Mouse (Mus musculus) thymus, adult 2 months (tissue): ENCODE measurements around the gene Chd6.

ENCODE experiments used
- CTCF ChIP-seq: fragments of 200-500 bp; IDR thresholded peaks from 2 replicates; pipeline ENCODE4 v1.5.1; 2012; ENCODE audit warnings: mild to moderate bottlenecking, control low read depth, low read length, moderate library complexity, borderline replicate concordance; ENCODE audit not compliant: control insufficient read depth, poor library complexity, insufficient read depth; ENCODE audit errors: extremely low read depth
- POLR2A ChIP-seq: fragments of 200-500 bp; IDR thresholded peaks from 2 replicates; pipeline ENCODE4 v1.6.1; 2012; ENCODE audit warnings: mild to moderate bottlenecking, low read length, control low read depth, moderate library complexity; ENCODE audit not compliant: control insufficient read depth, poor library complexity, insufficient read depth; ENCODE audit errors: extremely low read depth

DNA sequence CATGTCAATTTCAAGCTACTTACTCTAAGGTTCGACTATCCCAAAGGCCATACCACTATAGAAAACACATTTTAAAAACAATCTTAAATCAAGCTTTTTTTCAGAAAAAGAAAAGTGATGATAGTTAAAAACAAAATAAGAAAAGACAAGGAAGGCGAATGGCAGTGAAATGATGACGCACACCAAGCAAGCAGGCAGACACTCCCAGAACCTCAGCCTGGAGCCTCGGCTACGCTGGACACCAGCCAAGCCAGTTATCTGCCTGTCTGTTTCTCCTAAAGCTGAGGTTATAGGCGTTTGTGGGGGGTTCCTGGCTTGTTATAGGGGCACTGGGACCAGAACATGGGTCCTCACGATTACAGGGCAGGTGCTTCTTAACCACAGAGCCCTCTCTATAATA, 76.5 kb downstream of the Chd6 start:
- TF ChIP-seq POLR2A (no peak), CTCF (no peak)
